Mouse (Mus musculus) brain, embryonic 14.5 days (tissue): ENCODE measurements around the gene Duxbl2. TPM values are rescaled to one million over a fixed set of nuclear protein-coding genes. Genes with fewer than 3 reads are reported as not detected.
"Not testable (repeated sequence)": the region's sequence is repeated elsewhere in the genome, so short reads cannot be mapped to it uniquely, and the experiment has no call there.

Experiments used
- DNase-seq: peaks from one replicate; pipeline ENCODE4 v3.0.0-alpha.2; 2011; ENCODE audit warnings: low read depth
- polyA plus RNA-seq: library from polyadenylated mRNA; depleted of rRNA; stranded (reverse); fragments of >200 nt; gene quantifications from 2 replicates; pipeline ENCODE4 v1.2.3, GENCODE M21; 2012; rRNA removed

The Duxbl2 gene
- polyA plus RNA-seq: not detected in 2 replicates

DNA sequence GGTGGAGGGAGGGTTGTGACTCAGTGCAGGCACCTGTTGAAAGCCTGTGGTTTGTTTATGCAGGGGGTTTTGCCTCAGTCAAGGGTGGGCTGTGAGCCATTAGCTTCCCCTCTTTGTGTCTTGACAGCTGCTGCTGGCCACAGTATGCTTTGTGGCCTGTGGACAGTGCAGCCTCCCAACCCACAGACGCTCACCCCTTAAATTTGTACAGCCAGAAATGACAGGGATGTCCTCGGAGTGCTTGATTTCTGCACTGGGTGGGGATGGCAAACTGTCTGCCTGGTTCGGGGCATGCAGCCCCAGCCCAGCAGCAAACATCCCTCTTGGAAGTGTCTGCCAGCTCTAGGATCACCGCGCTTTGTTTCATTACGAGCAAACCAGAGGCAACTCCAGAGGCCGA, at the start of gene Duxbl2:
Gene Duxbl2, plus strand, starts transcription at position 200 of the 400 bp plus-strand sequence.
- DNase-seq: not testable (repeated sequence)

DNA sequence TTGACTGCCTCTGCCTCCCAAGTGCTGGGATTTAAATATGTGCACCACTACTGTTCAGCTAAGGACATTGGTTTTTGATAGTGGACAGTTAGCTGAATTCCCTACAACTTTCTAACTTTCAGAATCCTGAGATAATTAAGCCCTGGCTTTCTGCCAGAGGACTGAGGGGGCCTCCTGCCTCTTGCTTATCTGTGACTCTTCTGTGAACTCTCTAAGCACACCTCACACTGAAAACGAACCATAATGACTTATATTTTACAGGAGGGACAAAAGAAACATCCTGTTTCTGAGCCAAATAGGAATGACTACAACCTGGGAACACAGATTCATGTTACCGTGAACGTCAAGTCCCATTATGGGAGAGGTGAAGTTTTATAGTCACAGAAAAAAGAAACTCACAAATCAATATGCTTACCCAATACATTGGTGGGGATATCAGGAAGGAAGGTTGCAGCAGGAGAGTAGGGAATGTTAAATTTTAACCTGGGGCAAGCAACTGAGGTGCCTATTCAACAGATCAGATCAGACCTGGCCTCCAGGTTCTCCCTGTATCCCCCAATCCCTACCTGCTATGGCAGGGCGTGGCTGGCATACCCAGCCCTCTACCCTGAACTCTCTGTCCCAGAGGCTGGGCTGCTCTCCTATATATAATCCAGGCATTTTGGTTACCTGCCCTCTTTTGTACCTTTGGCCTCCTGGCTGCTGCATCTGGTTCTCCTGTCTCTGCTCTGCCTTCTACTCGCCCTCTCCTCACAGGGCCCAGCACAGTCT, 41.3 kb upstream of the Duxbl2 start:
- not testable (repeated sequence) for DNase-seq

DNA sequence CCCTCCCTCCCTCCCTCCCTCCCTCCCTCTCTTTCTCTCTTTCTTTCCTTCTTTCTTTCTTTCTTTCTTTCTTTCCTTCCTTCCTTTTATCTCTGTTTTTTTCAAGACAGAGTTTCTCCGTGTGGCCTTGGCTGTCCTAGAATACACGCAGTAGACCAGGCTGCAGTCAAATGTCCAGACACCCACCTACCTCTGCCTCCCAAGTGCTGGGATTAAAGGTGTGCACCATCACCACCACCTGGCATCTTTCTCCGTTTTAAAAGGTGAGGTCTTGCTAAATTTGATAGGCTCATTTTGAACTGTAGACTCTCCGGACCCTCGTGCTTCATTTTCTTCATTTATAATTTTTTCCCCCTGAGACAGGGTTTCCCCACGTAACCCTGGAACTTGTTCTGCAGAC, 36.9 kb upstream of the Duxbl2 start, which contains the start of gene Cphx2:
Gene Cphx2, plus strand, starts transcription at position 301 of the 400 bp plus-strand sequence.
- DNase-seq: not testable (repeated sequence)

DNA sequence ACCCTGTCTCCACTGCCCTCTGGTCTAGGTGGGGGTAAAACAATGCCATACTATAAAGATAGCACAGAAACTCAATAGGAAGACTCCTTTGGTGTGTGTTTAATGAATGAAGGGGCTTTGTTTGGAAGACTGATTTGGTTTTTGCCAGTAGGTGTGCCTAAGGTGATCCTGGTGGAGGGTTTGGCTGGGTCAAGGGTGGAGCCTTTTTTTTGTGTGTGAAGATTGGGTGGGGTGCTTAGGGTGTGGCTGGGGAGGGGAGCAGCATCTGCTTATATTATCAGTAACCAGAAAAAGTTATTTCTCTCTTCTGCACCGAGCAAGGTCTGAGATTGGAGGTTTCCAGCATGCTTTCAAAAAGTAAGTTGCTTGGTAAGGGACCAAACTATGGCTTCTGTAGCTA, 36.2 kb upstream of the Duxbl2 start, which contains the start of gene Cphx3:
Gene Cphx3, plus strand, starts transcription at position 301 of the 400 bp plus-strand sequence.
- DNase-seq: not testable (repeated sequence)

DNA sequence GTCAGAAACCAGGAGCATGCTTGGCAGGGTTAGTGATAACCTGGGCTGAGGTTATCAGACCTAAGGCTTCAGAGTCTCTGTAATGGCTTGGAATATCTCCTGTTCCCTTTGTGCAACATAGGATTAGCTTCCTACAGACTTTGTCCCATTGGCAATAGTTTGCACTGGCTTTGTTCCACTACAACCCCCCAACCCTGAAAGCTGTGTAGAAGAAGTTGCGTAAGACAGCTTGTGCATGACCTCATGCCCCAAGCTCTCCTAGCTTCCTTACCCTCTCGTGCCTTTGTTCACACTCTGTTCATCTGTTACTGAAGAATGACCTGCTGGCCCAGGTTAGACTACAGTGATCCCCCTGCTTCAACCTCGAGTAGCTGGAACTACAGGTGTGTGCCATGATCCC, 20.5 kb upstream of the Duxbl2 start:
- not testable (repeated sequence) for DNase-seq

DNA sequence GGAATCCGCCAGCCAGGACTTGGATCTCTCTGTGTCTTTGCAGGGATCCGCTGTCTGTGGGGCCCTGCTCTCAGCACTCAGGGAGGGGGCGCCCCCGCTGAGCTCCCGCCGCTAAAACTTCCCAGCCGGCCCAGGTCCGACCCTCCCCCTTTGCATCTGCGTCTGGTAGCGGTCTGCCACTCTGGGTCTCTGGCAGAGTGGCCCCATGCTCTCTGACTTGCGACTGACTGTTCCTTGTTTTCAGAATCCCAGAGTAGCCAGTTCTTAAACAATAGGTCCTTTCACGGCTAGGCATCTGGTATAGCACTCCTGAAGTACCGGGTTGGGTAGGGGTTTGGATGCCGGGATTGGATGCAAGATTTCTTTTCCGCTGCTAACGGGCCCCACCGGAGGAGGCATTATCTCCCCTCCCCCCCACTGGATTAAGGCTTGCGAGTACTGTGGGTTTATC, 426 bp downstream of the Duxbl2 start:
- not testable (repeated sequence) for DNase-seq

DNA sequence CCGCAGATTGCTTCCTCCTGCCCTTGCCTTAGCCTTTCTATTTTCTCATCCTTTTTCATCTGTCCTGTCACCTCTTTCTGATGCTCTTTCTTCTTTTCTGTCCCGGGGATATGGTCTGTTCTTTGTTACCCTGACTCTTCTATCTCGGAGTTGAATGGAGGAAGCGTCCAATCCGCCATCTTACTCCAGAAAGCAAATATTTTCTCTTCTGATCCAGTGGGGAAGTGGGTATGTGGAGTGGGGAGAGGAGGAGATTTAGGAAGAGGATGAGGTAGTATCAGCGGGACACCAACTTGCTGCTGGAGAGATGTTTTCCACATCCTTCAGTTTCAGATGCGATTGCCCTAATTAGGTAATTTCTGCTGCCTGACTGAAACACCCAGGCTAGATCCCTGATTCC, 946 bp downstream of the Duxbl2 start:
- not testable (repeated sequence) for DNase-seq

DNA sequence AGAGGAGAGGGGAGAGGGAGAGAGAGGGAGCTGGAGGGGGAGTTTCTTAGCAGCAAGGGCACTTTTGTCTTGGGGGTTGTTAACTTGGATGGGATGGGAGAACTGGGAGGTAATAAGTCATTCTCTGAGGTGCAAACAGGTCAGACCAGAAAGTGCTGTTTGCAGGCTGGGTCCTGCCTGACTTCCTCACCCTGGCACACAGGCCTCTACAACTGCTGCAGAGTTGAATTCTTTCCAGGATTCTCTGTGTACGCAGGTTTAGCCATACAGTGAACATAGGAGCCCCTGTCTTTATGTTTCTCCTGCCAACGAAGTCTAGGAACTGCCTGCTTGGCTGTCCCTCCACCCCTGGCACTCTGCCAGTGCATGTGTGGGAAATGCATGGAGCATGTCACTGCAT, 28.9 kb downstream of the Duxbl2 start:
- DNase-seq: not testable (repeated sequence)

DNA sequence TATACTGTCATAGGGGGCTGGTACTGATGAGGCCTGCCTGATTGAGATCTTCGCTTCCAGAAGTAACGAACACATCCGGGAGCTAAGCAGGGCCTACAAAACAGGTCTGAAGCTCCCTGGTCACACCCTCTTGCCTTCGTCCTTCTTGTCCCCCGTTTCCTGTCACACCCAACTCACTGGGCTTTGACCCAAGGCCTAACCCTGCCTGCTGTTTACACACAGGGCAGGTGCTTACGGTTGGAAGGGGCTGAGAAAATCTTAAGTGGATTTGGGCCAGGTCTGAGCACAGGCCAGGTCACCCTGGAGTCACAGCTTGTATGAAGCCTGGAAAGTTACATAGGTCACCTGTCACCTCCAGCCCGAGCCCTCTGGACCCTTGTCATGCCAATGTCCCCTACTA, 37.9 kb downstream of the Duxbl2 start:
- DNase-seq: not testable (repeated sequence)

DNA sequence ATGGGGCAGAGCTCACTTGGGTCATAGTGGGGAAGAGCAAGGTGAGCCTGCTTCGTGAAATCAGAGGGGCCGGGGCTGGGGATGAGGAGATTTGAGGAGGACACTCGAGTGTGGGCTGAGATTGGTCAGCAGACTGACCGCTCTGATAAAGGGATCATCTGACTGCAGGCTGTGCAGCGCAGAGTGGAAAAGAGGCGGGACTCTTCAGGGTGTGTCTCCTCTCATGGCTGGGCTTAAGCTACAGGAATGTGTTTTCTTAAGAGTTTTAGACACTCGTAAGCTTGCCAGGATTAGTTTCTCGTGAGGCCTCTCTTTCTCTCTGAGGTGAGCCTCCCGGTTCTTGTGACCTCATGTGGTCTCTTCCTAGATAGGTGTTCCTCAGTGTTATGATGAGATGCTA, 43.0 kb downstream of the Duxbl2 start:
- not testable (repeated sequence) for DNase-seq

DNA sequence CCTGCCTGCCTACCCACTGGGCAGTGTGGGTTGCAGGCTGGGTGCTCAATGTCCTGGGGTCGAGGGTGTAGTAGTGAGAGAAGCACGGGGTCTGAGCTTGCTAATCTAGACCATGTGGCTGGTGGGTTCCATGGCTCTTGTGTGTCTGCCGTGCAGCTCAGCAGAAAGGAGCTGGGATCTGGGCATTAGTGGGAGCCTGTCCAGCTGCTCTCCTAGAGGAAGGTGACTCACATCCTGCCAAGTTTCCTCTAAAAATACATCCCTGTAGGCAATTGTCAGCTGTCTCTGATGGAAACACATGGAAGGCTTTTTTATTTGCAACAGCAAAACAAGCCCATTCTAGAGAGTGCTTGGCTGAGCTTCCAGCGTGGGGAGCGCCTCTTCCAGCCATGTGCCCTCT, 44.3 kb downstream of the Duxbl2 start:
- DNase-seq: not testable (repeated sequence)

DNA sequence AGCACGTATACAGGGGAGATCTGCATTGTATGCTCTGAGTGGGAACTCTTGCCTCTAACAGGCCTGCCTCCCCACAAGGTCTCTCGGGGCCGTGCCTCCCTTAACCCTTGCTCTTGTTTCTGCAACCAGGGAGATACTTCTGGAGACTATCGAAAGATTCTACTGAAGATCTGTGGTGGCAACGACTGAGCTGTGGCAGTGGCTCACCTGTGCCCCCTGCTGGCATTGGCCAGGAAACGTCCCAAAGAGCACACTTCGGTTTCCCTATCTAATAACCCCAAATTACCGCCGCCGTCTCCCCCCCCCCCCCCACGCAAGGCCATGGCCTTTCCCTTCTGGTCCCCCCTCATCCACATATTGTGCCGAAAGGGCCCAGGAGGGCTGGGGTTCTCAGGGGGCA, 47.1 kb downstream of the Duxbl2 start:
- DNase-seq: not testable (repeated sequence)

DNA sequence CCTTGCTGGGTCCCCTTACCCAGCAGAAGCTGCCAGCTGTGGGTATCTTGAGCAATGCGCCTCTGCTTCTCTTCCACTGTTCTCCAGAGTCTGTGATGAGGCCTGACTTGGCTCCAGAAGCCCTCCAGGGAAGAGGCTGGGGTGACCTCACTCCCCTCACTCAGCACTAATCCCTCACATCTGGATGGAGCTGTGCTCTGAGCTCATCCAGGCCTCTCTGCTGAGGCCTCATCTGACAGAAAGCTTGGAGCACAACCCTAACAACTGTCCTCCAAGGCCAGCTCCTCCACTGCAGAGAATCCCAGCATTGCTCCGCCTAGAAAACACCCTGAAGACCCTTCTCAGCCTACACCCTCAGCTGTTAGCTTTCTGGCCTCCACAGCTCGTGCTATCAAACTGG, 55.8 kb downstream of the Duxbl2 start:
- DNase-seq: not testable (repeated sequence)

DNA sequence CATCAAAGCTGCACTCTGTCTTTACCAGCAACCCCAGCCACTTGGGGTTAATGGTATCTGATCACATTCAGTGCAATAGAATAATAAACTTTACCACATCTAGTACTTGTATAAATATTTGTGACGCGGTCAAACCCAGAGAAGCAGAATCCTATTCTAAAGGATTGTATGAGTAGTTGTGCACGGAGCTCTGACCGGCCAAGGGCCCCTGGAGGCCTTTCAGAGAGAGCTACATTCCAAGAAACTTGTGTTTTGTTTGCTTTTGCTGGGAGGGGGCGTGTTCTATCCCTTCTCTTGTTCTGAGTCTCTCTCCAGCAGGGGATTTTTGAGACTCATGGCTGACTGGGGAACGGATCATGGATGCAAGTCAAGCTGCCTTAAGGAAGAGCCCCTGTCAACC, 56.9 kb downstream of the Duxbl2 start:
- not testable (repeated sequence) for DNase-seq

Other genes starting within 250 kb of the Duxbl2 start
- 0.29 TPM in 1 of 2 replicates, not detected in the other for gene Plac9a, start 215.2 kb upstream of the Duxbl2 start, polyA plus RNA-seq
- gene Tmem254a, start 190.7 kb upstream of the Duxbl2 start, polyA plus RNA-seq: 3.0 and 3.4 TPM in 2 replicates
- 0.09 TPM in 1 of 2 replicates, not detected in the other for gene Cphx1, start 180.0 kb upstream of the Duxbl2 start, polyA plus RNA-seq
- 8.7 and 8.8 TPM in 2 replicates for gene Duxbl1, start 139.8 kb upstream of the Duxbl2 start, polyA plus RNA-seq
- gene Gm9780, start 75.6 kb upstream of the Duxbl2 start, polyA plus RNA-seq: 6.8 and 7.7 TPM in 2 replicates
- 1.9 TPM in 1 of 2 replicates, not detected in the other for gene Tmem254c, start 51.0 kb upstream of the Duxbl2 start, polyA plus RNA-seq
- not detected in 2 replicates for gene Cphx2, start 36.8 kb upstream of the Duxbl2 start, polyA plus RNA-seq
- not detected in 2 replicates for gene Cphx3, start 36.1 kb upstream of the Duxbl2 start, polyA plus RNA-seq
- 2.8 and 3.0 TPM in 2 replicates for gene Plac9b, start 64.1 kb downstream of the Duxbl2 start, polyA plus RNA-seq
- 14.3 and 21.2 TPM in 2 replicates for gene Tmem254b, start 88.7 kb downstream of the Duxbl2 start, polyA plus RNA-seq
- 5.7 and 8.1 TPM in 2 replicates for gene Duxbl3, start 139.6 kb downstream of the Duxbl2 start, polyA plus RNA-seq